Mouse (Mus musculus) liver, embryonic 11.5 days (tissue): ENCODE results near the gene S100a4. TPM values are rescaled to one million over a fixed set of nuclear protein-coding genes. Genes with fewer than 3 reads are reported as not detected.

Experiments used
- ATAC-seq: fragments of 200-750 bp; cut with Nextera tagmentation; replicated peaks from 2 replicates; pipeline ENCODE4 v1.8.0; 2017; ENCODE audit warnings: moderate number of reproducible peaks, mild to moderate bottlenecking, moderate TSS enrichment, moderate library complexity; ENCODE audit not compliant: low FRiP score
- DNase-seq: peaks from one replicate; pipeline ENCODE4 v3.0.0-alpha.2; 2017; ENCODE audit warnings: low spot score
- H3K27ac ChIP-seq: fragments of 300-500 bp; sonication (generic); 2 replicates; pipeline ENCODE4 v1.5.1; 2014; ENCODE audit warnings: mild to moderate bottlenecking, low read depth, low read length, control low read depth
- H3K27me3 ChIP-seq: fragments of 300-500 bp; sonication (generic); replicated peaks from 2 replicates; pipeline ENCODE4 v1.6.1; 2014; ENCODE audit warnings: low read length, mixed read lengths; ENCODE audit not compliant: control insufficient read depth, insufficient read depth
- H3K36me3 ChIP-seq: fragments of 300-500 bp; sonication (generic); 2 replicates; pipeline ENCODE4 v1.6.1; 2014; ENCODE audit warnings: mild to moderate bottlenecking, low read length, moderate library complexity, mixed read lengths; ENCODE audit not compliant: control insufficient read depth, insufficient read depth
- H3K4me1 ChIP-seq: fragments of 300-500 bp; sonication (generic); replicated peaks from 2 replicates; pipeline ENCODE4 v1.6.1; 2014; ENCODE audit warnings: low read length, mixed read lengths; ENCODE audit not compliant: control insufficient read depth, insufficient read depth
- H3K4me2 ChIP-seq: fragments of 300-500 bp; sonication (generic); 2 replicates; pipeline ENCODE4 v1.6.1; 2014; ENCODE audit warnings: mild to moderate bottlenecking, control low read depth, moderate library complexity
- H3K4me3 ChIP-seq: fragments of 300-500 bp; sonication (generic); 2 replicates; pipeline ENCODE4 v1.5.1; 2014; ENCODE audit warnings: low read depth, low read length, control low read depth
- H3K9ac ChIP-seq: fragments of 300-500 bp; sonication (generic); 2 replicates; pipeline ENCODE4 v1.6.1; 2014; ENCODE audit warnings: low read depth, low read length, control low read depth
- H3K9me3 ChIP-seq: fragments of 300-500 bp; sonication (generic); 2 replicates; pipeline ENCODE4 v1.6.1; 2016; ENCODE audit warnings: low read length, inconsistent platforms, mixed read lengths; ENCODE audit not compliant: control insufficient read depth
- WGBS: fragments of 180-500 bp; shearing (Covaris S2); extraction: QIAGEN DNeasy Blood & Tissue Kit; methylation state at CpG from one replicate; pipeline ENCODE4 v1.1.7; 2014; 5-methylcytosine and 5-hydroxymethylcytosine counted together
- polyA plus RNA-seq: library from polyadenylated mRNA; unstranded; fragments of >200 nt; fragmentation: Nextera tagmentation; extraction: Ambion mirVana; gene quantifications from 2 replicates; pipeline ENCODE4 v1.2.1, GENCODE M21; 2014

S100a4 gene
- polyA plus RNA-seq, 1 experiment from 2014 or later: 0.77 TPM

GRCm38 (mm10) chr3:90595556-90595955 lies 8.0 kb upstream of the S100a4 start:
- 53% methylated on average over 5 of the region's 5 CpGs for WGBS
- no peak overlapping the region for H3K27ac ChIP-seq
- H3K27me3 ChIP-seq: no peaks in the 10 kb centered on the region
- H3K36me3 ChIP-seq: no peaks in the 10 kb centered on the region
- H3K9ac ChIP-seq: no peak overlapping the region
- H3K4me1 ChIP-seq: no peaks in the 10 kb centered on the region
- H3K4me3 ChIP-seq: no peak overlapping the region
- ATAC-seq (no peak), DNase-seq (no peak)
- H3K9me3 ChIP-seq: no peaks in the 10 kb centered on the region
- no peak overlapping the region for H3K4me2 ChIP-seq

- no peaks in the 10 kb centered on the region for H3K36me3 ChIP-seq
- WGBS: 86% methylated on average over 6 of the region's 6 CpGs
- no peaks in the 10 kb centered on the region for H3K4me1 ChIP-seq
- H3K9me3 ChIP-seq: no peaks in the 10 kb centered on the region
- DNase-seq: no peak
- no peak overlapping the region for H3K9ac ChIP-seq
- H3K27ac ChIP-seq: no peak overlapping the region
- no peaks in the 10 kb centered on the region for H3K27me3 ChIP-seq
- H3K4me3 ChIP-seq: no peak overlapping the region
- H3K4me2 ChIP-seq: no peak overlapping the region
- no peak for ATAC-seq
Observed at GRCm38 (mm10) chr3:90596810-90597209, 6.8 kb upstream of the S100a4 start.

GRCm38 (mm10) chr3:90597736-90598135 lies 5.8 kb upstream of the S100a4 start:
- WGBS: 53% methylated on average over 6 of the region's 6 CpGs
- no peak overlapping the region for H3K27ac ChIP-seq
- H3K27me3 ChIP-seq: no peaks in the 10 kb centered on the region
- no peak overlapping the region for H3K9ac ChIP-seq
- H3K9me3 ChIP-seq: no peaks in the 10 kb centered on the region
- ATAC-seq (no peak), DNase-seq (no peak)
- H3K4me3 ChIP-seq: no peak overlapping the region
- H3K4me2 ChIP-seq: no peak overlapping the region
- no peaks in the 10 kb centered on the region for H3K4me1 ChIP-seq
- H3K36me3 ChIP-seq: no peaks in the 10 kb centered on the region

- DNase-seq (no peak), ATAC-seq (no peak)
- WGBS: 72% methylated on average over 4 of the region's 4 CpGs
- Histone ChIP-seq H3K4me2 (no peak overlapping the region), H3K9ac (no peak overlapping the region), H3K9me3 (no peaks in the 10 kb centered on the region), H3K4me3 (no peak overlapping the region), H3K27ac (no peak overlapping the region), H3K36me3 (no peaks in the 10 kb centered on the region), H3K27me3 (no peaks in the 10 kb centered on the region), H3K4me1 (no peaks in the 10 kb centered on the region)
Observed at GRCm38 (mm10) chr3:90598212-90598611, 5.4 kb upstream of the S100a4 start.

- ATAC-seq (no peak), DNase-seq (no peak)
- Histone ChIP-seq H3K4me1 (no peaks in the 10 kb centered on the region), H3K9ac (no peak overlapping the region), H3K27me3 (no peaks in the 10 kb centered on the region), H3K9me3 (no peaks in the 10 kb centered on the region), H3K4me3 (no peak overlapping the region), H3K36me3 (no peaks in the 10 kb centered on the region), H3K4me2 (no peak overlapping the region), H3K27ac (no peak overlapping the region)
- WGBS: 72% methylated on average over 3 of the region's 3 CpGs
Observed at GRCm38 (mm10) chr3:90599401-90599800, 4.2 kb upstream of the S100a4 start.

GRCm38 (mm10) chr3:90600036-90600435 lies 3.5 kb upstream of the S100a4 start:
- Histone ChIP-seq H3K4me3 (no peak overlapping the region), H3K27ac (no peak overlapping the region), H3K4me2 (no peak overlapping the region), H3K9ac (no peak overlapping the region), H3K36me3 (no peaks in the 10 kb centered on the region), H3K9me3 (no peaks in the 10 kb centered on the region), H3K27me3 (no peaks in the 10 kb centered on the region), H3K4me1 (no peaks in the 10 kb centered on the region)
- 80% methylated on average over 6 of the region's 6 CpGs for WGBS
- ATAC-seq (no peak), DNase-seq (no peak)

- no peaks in the 10 kb centered on the region for H3K9me3 ChIP-seq
- no peaks in the 10 kb centered on the region for H3K27me3 ChIP-seq
- no peak overlapping the region for H3K4me2 ChIP-seq
- H3K27ac ChIP-seq: no peak overlapping the region
- no peak for DNase-seq
- no peak overlapping the region for H3K9ac ChIP-seq
- ATAC-seq: no peak
- no peaks in the 10 kb centered on the region for H3K36me3 ChIP-seq
- 72% methylated on average over 8 of the region's 8 CpGs for WGBS
- no peak overlapping the region for H3K4me3 ChIP-seq
- H3K4me1 ChIP-seq: no peaks in the 10 kb centered on the region
Observed at GRCm38 (mm10) chr3:90600458-90601195, 2.9 kb upstream of the S100a4 start.

GRCm38 (mm10) chr3:90601486-90602110 lies 2.0 kb upstream of the S100a4 start, which contains the start of gene Gm42674:
Gene Gm42674 (plus strand): TSS chr3:90601904.
- Histone ChIP-seq H3K36me3 (no peaks in the 10 kb centered on the region), H3K4me2 (no peak within 1 kb of the TSS), H3K4me1 (no peaks in the 10 kb centered on the region), H3K27ac (no peak within 1 kb of the TSS), H3K4me3 (no peak within 1 kb of the TSS), H3K9ac (no peak within 1 kb of the TSS), H3K27me3 (no peaks in the 10 kb centered on the region), H3K9me3 (no peaks in the 10 kb centered on the region)
- ATAC-seq: no peak
- 80% methylated on average over 11 of the region's 11 CpGs for WGBS
- no peak for DNase-seq

- no peaks in the 10 kb centered on the region for H3K27me3 ChIP-seq
- H3K4me1 ChIP-seq: no peaks in the 10 kb centered on the region
- no peaks in the 10 kb centered on the region for H3K36me3 ChIP-seq
- DNase-seq (no peak), ATAC-seq (no peak)
- H3K27ac ChIP-seq: no peak overlapping the region
- no peak overlapping the region for H3K4me2 ChIP-seq
- no peaks in the 10 kb centered on the region for H3K9me3 ChIP-seq
- no peak overlapping the region for H3K9ac ChIP-seq
- 73% methylated on average over 4 of the region's 4 CpGs for WGBS
- no peak overlapping the region for H3K4me3 ChIP-seq
Observed at GRCm38 (mm10) chr3:90604416-90604815, 845 bp downstream of the S100a4 start.
